Mouse (Mus musculus): ENCODE measurements around the gene Atp2b4. TPM values are rescaled to one million over a fixed set of nuclear protein-coding genes. Genes with fewer than 3 reads are reported as not detected.
"Not testable (repeated sequence)": the region's sequence is repeated elsewhere in the genome, so short reads cannot be mapped to it uniquely, and the experiment has no call there.

The Atp2b4 gene
- polyA plus RNA-seq, 1 experiment from 2014 or later: 8.5 TPM

DNA sequence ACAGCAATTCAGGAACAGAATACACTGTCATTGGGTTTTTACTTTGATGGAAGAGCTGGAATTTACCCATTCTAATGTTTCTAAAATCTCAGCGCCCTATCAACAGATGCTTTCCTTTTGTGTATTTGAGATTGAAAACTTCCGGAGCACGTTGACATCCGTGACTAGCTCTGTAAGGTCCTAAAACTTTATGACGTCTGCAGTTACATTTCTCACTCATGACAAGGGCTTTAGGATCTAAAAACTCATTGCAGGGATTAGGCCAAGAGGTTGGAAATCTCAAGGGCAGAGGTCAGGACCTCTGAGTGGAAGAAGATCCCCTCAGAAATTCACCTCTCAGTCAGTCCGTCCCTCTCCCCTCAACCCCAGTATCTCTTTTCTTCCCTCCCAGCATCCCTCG lies 112.5 kb downstream of the Atp2b4 start:
- 40% methylated on average over 7 of the region's 7 CpGs for whole genome bisulfite sequencing
- Histone ChIP-seq H3K36me3 (no peaks in the 10 kb centered on the region), H3K9me3 (replicated peaks) (no peaks in the 10 kb centered on the region), H3K27me3 (no peaks in the 10 kb centered on the region), H3K4me2 (no peak overlapping the region), H3K4me3 (replicated peaks) (no peak overlapping the region), H3K27ac (no peak overlapping the region), H3K9ac (no peak overlapping the region), H3K4me1 (peaks cover 21% of the 10 kb centered on the region)
- no peak for ATAC-seq (replicated peaks; ENCODE audit: low FRiP score)

DNA sequence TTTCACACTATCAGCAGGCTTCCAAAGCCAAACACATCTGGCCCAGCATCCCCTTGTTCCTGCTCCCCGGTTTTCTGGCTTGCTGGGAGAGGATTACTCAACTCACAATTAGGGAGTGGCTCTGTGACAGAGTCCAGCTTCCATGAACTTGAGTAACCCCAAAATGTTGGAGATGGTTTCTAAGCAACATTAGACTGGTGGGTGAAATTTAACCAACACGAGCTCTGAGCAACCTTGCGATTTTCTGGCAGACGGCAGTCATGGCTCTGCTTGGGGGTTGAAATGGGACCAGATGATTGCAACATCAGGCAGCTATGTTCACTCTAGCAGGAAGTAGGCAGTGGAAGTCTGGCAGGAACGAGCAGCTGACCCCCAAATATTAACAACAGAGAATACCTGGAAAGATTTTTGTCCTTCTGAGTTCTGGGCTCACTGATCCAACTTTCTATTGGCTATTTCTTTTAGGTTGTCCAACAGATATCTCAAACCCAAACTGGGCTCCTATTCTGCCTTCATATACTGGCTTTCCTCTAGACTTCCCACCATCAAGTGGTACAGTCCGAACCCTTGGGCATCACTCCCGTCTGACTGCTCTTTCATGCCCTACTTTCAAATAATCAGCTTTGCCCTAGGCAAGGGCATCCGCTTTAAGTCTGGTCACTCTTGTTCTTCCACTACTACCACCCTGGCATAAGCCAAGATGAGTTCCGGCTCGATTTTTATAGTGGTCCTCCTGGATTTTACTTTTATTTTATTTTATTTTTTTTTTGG lies 114.9 kb downstream of the Atp2b4 start:
- Histone ChIP-seq H3K9me3 (replicated peaks) (no peaks in the 10 kb centered on the region), H3K36me3 (no peaks in the 10 kb centered on the region), H3K4me3 (replicated peaks) (no peak overlapping the region), H3K9ac (no peak overlapping the region), H3K4me2 (no peak overlapping the region), H3K27me3 (no peaks in the 10 kb centered on the region), H3K27ac (0 out of 2 replicates have a peak overlapping the region, but pooled peaks have one; percentile 18), H3K4me1 (peaks cover 14% of the 10 kb centered on the region)
- 0 out of 2 replicates have a peak, but pooled peaks have one; percentile 33 for ATAC-seq (replicated peaks; ENCODE audit: low FRiP score)
- WGBS: 74% methylated on average over 10 of the region's 10 CpGs

DNA sequence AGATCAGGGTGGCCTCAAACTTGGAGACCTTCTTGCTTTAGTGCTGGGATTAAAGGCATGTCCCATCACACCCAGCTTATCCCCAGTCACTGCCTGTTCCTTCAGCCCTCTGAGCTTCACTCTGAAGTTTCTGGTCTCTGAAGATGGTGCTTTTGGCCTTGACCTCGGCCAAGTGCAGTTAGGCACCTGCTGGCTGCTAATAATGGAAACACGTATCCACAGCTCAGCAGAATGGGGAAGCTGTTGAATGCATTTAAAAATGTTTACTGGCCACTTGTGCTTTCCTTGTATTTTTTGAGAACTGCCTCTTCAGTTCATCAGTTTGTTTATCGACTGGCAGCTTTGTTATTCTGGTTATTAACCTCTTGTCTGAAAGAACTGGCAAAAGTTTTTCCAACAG lies 129.0 kb downstream of the Atp2b4 start:
- H3K27ac ChIP-seq: no peak overlapping the region
- H3K9ac ChIP-seq: no peak overlapping the region
- WGBS: 78% methylated on average over 3 of the region's 3 CpGs

DNA sequence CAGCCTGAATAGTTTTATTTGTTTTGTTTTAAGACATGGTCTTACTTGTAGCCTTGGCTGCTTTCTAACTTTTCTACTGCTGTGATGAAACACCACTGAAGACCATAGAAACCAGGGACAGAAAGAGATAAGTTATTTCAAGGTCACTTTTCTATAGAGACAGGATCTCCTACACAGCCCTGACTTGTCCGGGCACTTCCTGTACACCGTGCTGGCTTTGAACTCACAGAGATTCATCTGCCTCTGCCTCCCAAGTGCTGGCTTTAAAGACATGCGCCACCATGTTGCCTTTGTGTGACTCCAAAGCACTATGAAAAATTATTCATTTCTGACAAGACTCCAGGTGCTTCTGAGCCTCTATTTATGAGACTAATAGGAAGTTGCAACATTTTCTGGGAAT lies 129.6 kb downstream of the Atp2b4 start:
- H3K36me3 ChIP-seq: no peaks in the 10 kb centered on the region
- no peaks in the 10 kb centered on the region for H3K4me1 ChIP-seq
- H3K4me3 ChIP-seq (replicated peaks): no peak overlapping the region
- no peak overlapping the region for H3K27ac ChIP-seq
- H3K27me3 ChIP-seq: no peaks in the 10 kb centered on the region
- no peak overlapping the region for H3K9ac ChIP-seq
- H3K4me2 ChIP-seq: no peak overlapping the region
- ATAC-seq (replicated peaks; ENCODE audit: low FRiP score): no peak
- H3K9me3 ChIP-seq (replicated peaks): no peaks in the 10 kb centered on the region
- WGBS: 84% methylated on average over 3 of the region's 3 CpGs

More for the DNA sequence above, 129.0 kb downstream of the Atp2b4 start:
- no peaks in the 10 kb centered on the region for H3K4me1 ChIP-seq
- H3K27me3 ChIP-seq: no peaks in the 10 kb centered on the region
- no peak overlapping the region for H3K4me3 ChIP-seq (replicated peaks)
- no peaks in the 10 kb centered on the region for H3K9me3 ChIP-seq (replicated peaks)
- ATAC-seq (replicated peaks; ENCODE audit: low FRiP score): no peak
- H3K4me2 ChIP-seq: no peak overlapping the region
- H3K36me3 ChIP-seq: no peaks in the 10 kb centered on the region

DNA sequence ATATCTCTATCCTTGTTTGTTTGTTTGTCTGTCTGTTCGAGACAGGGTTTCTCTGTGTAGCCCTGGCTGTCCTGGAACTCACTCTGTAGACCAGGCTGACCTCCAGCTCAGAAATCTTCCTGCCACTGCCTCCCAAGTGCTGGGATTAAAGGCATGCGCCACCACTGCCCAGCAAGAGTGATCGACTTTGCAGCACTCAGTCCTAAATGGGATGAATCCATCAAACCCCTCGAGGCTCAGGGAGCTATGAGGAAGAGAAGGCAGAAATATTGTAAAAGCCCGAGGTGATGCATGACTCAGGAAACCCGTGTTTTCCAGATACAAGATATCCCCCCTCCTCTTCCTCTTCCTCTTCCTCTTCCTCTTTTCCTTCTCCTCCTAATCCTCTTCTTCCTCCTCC lies 130.1 kb downstream of the Atp2b4 start:
- Histone ChIP-seq H3K9ac (no peak overlapping the region), H3K27ac (no peak overlapping the region), H3K9me3 (replicated peaks) (no peaks in the 10 kb centered on the region), H3K4me1 (no peaks in the 10 kb centered on the region), H3K27me3 (no peaks in the 10 kb centered on the region), H3K4me2 (no peak overlapping the region), H3K36me3 (no peaks in the 10 kb centered on the region), H3K4me3 (replicated peaks) (no peak overlapping the region)
- WGBS: 76% methylated on average over 6 of the region's 6 CpGs
- no peak for ATAC-seq (replicated peaks; ENCODE audit: low FRiP score)

DNA sequence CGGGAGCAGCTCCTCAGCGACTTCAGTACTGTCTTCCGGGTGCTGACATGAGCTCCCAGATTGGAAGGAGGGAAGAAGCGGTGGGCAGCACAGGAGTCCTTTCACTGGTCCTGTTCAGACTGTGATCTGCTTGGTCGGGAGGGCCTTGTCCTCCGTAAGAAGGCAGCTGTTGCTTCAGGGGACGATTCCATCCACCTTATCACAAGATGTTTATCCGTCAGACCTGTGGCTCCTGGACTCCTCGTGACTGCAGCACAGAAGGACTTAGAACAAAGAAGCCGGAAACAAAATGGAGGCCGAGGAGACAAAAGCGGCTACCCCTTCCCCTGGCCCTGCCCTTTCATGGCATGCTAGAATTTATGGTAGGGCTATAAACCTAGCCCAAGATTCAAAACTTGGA lies 130.7 kb downstream of the Atp2b4 start:
- H3K27ac ChIP-seq: no peak overlapping the region
- no peaks in the 10 kb centered on the region for H3K9me3 ChIP-seq (replicated peaks)
- no peaks in the 10 kb centered on the region for H3K36me3 ChIP-seq
- no peak overlapping the region for H3K4me2 ChIP-seq
- H3K27me3 ChIP-seq: no peaks in the 10 kb centered on the region
- no peak overlapping the region for H3K9ac ChIP-seq
- H3K4me3 ChIP-seq (replicated peaks): no peak overlapping the region
- ATAC-seq (replicated peaks; ENCODE audit: low FRiP score): no peak
- H3K4me1 ChIP-seq: no peaks in the 10 kb centered on the region
- 74% methylated on average over 12 of the region's 12 CpGs for WGBS

DNA sequence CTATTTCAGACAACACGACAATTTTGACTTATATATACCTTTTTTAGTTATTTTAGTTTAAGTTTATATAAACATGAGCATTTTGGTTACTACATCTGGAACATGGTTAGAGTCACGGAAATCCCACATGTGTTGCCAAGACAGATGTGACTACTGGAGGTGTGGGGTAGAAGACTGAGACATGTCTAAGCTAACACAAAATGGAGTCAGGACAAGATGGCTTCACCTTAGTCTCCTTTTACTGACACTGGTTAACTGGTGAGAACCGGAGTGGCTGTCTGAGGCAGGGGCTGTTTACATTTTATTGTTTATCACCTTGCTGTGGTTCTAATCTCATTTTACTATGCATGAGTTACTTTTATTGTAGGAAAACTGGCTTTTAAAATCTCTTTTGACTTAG lies 132.2 kb downstream of the Atp2b4 start:
- Histone ChIP-seq H3K4me3 (replicated peaks) (no peak overlapping the region), H3K4me1 (no peaks in the 10 kb centered on the region), H3K9ac (no peak overlapping the region), H3K27ac (no peak overlapping the region), H3K9me3 (replicated peaks) (no peaks in the 10 kb centered on the region), H3K4me2 (no peak overlapping the region), H3K27me3 (no peaks in the 10 kb centered on the region), H3K36me3 (no peaks in the 10 kb centered on the region)
- 84% methylated on average over 3 of the region's 3 CpGs for WGBS
- ATAC-seq (replicated peaks; ENCODE audit: low FRiP score): no peak

DNA sequence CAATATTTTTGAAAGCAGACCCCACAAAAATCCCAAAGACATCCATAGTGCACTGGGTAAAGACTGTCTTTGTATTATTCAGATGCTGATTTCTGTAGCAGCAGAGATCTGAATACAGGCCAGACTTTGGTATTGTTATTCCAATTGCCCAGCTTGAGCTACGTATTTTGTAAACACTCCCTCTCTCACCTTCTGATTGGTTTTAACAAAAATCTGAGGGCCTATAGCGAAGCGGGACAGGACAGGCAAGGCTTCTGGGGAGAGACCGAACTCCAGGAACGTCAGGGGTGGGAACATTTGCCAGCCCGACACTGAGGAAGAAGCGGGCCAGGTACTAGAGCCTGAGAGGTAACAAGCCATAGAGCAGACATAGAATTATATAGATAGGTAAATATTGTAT lies 133.1 kb downstream of the Atp2b4 start:
- Histone ChIP-seq H3K4me3 (replicated peaks) (no peak overlapping the region), H3K36me3 (no peaks in the 10 kb centered on the region), H3K27ac (no peak overlapping the region), H3K9ac (no peak overlapping the region), H3K4me1 (no peaks in the 10 kb centered on the region), H3K4me2 (no peak overlapping the region), H3K9me3 (replicated peaks) (no peaks in the 10 kb centered on the region), H3K27me3 (no peaks in the 10 kb centered on the region)
- ATAC-seq (replicated peaks; ENCODE audit: low FRiP score): no peak
- 69% methylated on average over 7 of the region's 7 CpGs for WGBS

DNA sequence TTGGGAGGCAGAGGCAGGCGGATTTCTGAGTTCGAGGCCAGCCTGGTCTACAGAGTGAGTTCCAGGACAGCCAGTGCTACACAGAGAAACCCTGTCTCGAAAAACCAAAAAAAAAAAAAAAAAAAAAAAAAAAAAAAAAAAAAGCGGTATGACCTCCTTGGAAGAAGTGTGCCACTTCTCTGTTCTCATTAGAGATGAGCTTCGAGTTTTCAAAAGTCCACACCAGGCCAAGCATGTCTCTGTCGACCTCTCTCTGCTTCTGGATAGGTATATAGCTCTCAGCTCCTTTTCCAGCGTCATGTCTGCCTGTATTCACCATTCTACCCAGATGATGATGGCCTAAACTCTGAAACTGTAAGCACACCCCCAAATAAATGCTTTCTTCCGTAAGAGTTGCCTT lies 135.1 kb downstream of the Atp2b4 start:
- WGBS: 87% methylated on average over 7 of the region's 8 CpGs
- not testable (repeated sequence) for H3K9ac ChIP-seq

DNA sequence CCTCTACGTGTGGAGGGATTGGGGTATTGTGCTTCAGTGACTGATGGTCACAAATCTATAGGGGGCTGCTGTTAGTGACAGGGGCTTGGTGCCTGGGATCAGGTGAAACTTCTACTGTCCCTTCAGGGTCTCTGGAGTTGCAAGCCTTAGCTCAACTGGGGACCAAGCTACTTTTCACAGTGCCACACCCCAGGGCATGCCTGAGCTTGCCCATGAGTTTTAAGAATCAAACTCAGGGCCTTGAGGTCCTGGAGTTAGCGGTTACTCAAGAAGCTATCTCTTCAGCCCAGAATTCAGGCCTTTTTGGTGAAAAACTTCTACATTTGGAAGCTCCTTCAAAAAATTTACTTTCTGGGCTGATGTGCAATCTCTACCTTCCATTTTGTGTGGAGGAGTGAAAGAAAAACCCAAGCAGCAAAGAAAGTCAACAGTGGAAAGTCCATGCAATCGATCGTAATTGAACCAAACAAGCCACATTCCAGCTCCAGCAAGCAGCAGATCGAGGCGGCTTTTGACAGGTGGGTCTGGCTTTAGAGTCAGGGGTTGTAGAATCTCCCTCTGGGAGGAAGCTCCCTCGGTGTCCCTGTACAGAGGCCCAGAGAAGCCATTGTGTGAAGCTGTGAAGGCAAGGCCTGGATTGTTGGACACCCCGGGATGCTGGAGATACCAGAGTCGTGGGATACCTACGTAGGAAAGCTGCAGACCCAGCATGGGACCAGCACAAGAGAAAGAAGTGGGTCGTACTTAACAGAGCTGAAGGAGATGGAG lies 136.5 kb downstream of the Atp2b4 start:
- Histone ChIP-seq H3K9me3 (replicated peaks) (no peaks in the 10 kb centered on the region), H3K27me3 (no peaks in the 10 kb centered on the region), H3K9ac (no peak overlapping the region), H3K4me3 (replicated peaks) (no peak overlapping the region), H3K36me3 (peaks cover 3% of the 10 kb centered on the region), H3K4me2 (no peak overlapping the region), H3K27ac (no peak overlapping the region), H3K4me1 (peaks cover 7% of the 10 kb centered on the region)
- 78% methylated on average over 11 of the region's 11 CpGs for WGBS
- no peak for ATAC-seq (replicated peaks; ENCODE audit: low FRiP score)

More for the DNA sequence above, 135.1 kb downstream of the Atp2b4 start:
- not testable (repeated sequence) for H3K4me1 ChIP-seq; H3K4me3 ChIP-seq (replicated peaks); H3K27me3 ChIP-seq; H3K36me3 ChIP-seq; H3K4me2 ChIP-seq; H3K9me3 ChIP-seq (replicated peaks); H3K27ac ChIP-seq; ATAC-seq (replicated peaks; ENCODE audit: low FRiP score)

DNA sequence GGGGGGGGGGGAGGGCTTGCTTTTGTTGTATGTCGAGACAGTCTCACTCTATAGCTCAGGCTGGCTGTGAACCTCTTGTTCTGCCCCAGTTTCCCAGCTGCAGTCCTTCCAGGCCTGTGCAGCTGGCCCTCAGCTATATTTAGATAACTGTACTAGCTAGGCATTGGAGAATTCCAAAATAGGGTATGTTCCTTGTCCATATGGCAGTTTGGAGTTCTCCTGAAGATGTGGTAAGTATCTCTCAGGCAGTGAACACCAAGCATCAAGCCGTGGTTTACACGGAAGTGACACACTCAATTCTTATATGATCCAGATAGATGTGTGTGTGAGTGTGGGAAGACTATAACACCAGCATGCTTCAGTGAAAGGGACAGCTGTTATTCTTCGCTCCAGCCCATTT lies 137.4 kb downstream of the Atp2b4 start:
- Histone ChIP-seq H3K4me2 (no peak overlapping the region), H3K4me3 (replicated peaks) (no peak overlapping the region), H3K27ac (no peak overlapping the region), H3K4me1 (peaks cover 17% of the 10 kb centered on the region), H3K36me3 (peaks cover 13% of the 10 kb centered on the region), H3K27me3 (no peaks in the 10 kb centered on the region), H3K9me3 (replicated peaks) (no peaks in the 10 kb centered on the region), H3K9ac (no peak overlapping the region)
- ATAC-seq (replicated peaks; ENCODE audit: low FRiP score): no peak
- 70% methylated on average over 4 of the region's 4 CpGs for WGBS

DNA sequence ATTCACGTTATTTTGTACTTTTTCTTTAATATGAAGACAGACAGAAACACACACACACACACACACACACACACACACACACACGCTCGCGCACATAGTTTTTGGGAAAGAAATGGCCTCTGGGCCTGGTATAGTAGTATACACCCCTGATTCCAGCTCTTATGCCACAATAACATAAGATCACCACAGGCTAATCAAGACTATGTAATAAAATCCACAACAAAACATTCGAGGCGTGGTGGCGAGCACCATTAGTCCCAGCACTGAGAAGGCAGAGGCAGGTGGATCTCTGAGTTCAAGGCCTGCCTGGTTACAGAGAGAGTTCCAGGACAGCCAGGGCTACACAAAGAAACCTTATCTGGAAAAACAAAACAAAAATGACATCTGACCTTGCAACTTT lies 137.9 kb downstream of the Atp2b4 start:
- Histone ChIP-seq H3K4me3 (replicated peaks) (no peak overlapping the region), H3K36me3 (peaks cover 17% of the 10 kb centered on the region), H3K27ac (no peak overlapping the region), H3K9ac (no peak overlapping the region), H3K9me3 (replicated peaks) (no peaks in the 10 kb centered on the region), H3K4me1 (peaks cover 21% of the 10 kb centered on the region), H3K27me3 (no peaks in the 10 kb centered on the region), H3K4me2 (no peak overlapping the region)
- no peak for ATAC-seq (replicated peaks; ENCODE audit: low FRiP score)
- 97% methylated on average over 7 of the region's 7 CpGs for WGBS
